Mouse (Mus musculus) heart, adult 9 months (tissue): ENCODE data around the gene Unc93b1.

Source experiments
- DNase-seq, 2 experiments: peaks; one replicate each; pipeline ENCODE4 v3.0.0; 2022; ENCODE audit warnings: low spot score in 2 of 2

Gene Unc93b1

GRCm38 (mm10) chr19:3935032-3935895, at the start of gene Unc93b1:
Unc93b1 (plus strand) TSS chr19:3935186.
- DNase-seq: peak; percentile 78 to 85

- no peak for DNase-seq
These were observed 45.9 kb upstream of the Unc93b1 start for GRCm38 (mm10) chr19:3889096-3889495.

DNA sequence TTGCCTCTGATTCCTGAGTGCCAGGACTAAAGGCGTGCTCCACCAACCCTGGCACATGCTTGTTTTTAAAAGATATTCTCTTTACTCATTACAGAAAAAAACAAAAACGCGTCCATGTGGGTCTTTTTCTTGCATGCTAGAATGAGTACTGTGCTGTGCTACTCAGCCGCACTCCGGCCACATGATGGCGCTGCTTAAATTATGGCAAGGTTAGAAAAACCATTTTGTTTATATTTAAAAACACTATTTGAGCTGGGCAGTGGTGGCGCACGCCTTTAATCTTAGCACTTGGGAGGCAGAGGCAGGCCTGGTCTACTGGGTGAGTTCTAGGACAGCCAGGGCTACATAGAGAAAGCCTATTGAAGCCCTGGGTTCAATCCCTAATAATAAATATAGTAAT, 44.8 kb upstream of the Unc93b1 start:
- no peak for DNase-seq

DNA sequence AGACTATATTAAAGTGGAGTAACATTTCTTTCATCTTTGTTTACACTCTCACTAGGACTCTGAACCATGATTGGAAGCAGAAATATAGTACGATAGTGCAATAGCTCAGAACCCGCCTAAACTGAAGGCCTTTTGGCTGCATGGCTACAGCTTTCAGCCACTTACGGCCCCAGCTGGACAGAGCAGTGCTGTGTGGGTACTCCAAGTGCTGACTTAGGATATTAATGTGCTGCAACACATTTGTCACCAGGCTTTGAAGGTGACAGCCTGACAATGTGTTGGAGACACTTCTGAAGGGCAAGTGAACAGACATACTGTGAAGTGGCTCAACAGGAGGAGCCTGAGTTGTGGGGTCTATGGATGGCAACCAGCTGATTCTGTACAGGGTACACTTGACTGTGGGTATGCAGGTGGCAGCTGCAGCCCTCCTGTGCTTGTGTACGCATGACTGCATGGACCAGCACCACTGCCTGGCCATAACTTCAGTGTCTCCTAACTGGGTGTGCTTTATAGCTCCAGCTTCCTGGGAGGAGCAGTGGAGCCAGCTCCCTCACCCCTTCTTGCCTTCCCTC, 41.4 kb upstream of the Unc93b1 start:
- DNase-seq: no peak

DNA sequence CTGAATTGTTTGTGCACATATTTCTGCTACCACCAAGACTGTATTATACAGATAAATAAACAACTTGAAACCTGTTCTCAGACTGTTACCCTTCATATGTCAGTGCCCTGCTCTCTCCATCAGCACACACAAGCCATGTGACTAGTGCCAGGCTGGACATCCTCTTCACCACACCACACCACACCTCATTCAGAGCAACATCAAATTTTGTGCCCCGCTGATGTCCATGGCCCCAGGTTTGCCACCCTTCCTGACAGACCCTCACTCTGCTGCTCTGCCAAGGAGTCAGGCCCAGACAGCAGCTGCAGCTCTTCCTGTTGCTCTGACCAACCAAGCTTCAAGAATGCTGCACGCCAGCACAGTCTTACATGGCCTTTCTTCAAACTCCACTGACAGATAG, 40.7 kb upstream of the Unc93b1 start:
- no peak for DNase-seq

GRCm38 (mm10) chr19:3895171-3895631, 39.8 kb upstream of the Unc93b1 start:
- DNase-seq: no peak

GRCm38 (mm10) chr19:3896208-3896607, 38.8 kb upstream of the Unc93b1 start:
- no peak for DNase-seq

GRCm38 (mm10) chr19:3897557-3897956, 37.4 kb upstream of the Unc93b1 start:
- no peak for DNase-seq

GRCm38 (mm10) chr19:3898952-3899351, 36.0 kb upstream of the Unc93b1 start:
- DNase-seq: no peak

- no peak for DNase-seq
These were observed 35.4 kb upstream of the Unc93b1 start for GRCm38 (mm10) chr19:3899618-3900017.

DNA sequence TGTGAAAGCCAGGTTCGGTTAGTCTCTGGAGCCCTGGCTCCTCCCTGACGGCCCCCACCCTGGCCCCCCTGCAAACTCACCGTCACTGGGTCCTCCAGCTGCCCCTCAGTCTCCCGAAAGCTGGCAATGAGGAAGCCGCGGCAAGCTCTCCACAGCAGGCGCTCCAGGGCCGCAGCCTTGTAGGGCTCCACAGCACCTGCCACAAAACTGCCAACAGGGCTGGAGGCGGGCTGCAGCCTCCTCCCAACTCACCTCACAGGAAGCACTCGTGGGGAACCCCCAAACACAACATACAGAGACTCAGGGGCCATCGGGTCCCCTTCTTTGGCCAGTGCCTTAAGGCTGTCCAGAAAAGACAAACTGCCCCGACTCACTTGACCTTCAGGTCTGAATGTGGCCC, 32.0 kb upstream of the Unc93b1 start:
- no peak for DNase-seq

- DNase-seq: no peak
These were observed 31.2 kb upstream of the Unc93b1 start for GRCm38 (mm10) chr19:3903648-3904362.

DNA sequence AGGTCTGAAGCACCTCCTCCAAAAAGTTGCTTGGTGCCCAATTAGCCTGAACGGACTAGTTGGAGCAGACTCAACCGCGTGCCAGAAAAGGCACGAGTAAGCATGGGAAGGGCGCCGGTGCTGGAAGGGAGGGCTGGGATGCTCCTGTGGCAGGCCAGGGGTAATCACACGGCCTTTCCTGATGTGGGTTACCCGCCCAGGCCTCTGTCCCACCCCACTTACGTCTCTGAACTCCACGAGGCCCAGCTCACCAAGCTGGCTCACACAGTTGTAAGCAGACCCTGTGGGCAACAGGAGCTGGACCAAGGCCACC, 30.7 kb upstream of the Unc93b1 start:
- no peak for DNase-seq

GRCm38 (mm10) chr19:3905261-3905969, 29.6 kb upstream of the Unc93b1 start:
- DNase-seq: peak; percentile 76 to 77

- no peak for DNase-seq
These were observed 28.7 kb upstream of the Unc93b1 start for GRCm38 (mm10) chr19:3906326-3906725.

DNA sequence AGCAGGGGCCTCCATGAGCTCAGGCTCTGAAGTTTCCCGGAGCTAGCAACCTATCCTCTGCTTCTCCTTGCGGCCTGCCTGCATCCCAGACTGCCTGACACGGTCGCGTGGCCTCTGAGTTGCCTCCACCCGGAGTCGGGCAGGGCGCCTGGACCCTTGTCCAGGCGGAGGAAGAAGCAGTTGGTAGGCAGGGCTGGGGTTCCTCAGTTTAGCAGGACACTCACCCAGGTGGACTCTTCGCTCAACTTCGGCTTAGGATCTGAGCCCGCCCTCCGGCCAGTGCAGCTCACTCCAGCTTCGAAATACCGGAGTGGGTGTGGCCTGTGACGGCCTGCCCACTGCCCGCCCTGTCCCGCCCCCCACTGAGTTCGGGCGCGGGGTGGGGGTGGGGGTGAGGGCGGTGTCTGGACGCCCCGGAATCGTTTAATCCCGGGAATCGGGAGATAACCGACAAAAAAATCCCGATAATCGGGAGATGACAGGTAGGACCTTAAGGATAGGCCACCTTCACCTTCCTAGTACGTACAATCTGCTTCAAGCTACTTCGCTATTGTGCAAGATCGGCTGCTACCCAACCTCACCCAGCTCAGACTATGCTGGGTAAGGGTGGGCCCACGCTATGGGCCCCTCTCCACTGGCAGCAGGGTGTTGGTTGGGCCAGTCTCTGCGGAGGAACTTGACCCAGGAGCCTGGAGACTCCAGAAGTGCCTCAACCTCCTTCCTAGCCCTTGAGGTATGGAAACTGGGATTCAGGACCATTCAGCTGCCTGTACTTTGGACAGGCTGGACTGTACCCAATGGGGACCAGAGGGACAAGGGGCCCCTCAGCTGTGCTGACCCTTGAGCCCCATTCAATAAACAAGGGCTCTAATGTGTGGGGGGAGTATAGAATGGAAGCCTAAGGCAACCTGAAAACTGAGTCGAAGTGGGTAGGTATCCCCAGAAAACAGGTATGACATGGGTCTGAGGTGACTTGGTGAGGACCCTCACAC, 27.9 kb upstream of the Unc93b1 start, which contains the start of gene Tcirg1:
TSS of gene Tcirg1 (minus strand) at position 339 of the 992 bp plus-strand sequence.
- DNase-seq: peak; percentile 87 to 88

- no peak for DNase-seq
These were observed 26.9 kb upstream of the Unc93b1 start for GRCm38 (mm10) chr19:3907876-3908660.

DNA sequence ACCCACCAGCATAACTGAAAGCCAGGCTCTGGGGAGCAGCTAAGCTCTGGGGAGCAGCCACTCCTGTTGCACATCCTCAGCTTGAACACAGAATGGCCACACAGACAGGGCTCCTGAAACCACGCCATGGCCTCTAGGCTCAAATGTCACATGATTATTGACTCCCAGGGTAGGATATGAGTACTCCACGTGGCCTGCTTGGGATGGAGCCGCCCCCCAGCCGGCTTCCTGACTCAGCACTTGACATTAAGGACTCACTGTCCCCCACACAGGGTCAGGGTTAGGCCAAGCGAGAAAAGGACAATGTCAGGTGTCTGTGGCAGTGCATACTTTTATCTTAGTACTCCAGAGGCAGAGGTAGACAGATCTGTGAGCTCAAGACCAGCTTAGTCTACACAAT, 24.8 kb upstream of the Unc93b1 start:
- DNase-seq: no peak

- peak; percentile 98 to 99 for DNase-seq
These were observed 22.4 kb upstream of the Unc93b1 start, which contains the start of gene Ndufs8 for GRCm38 (mm10) chr19:3912337-3913204. Ndufs8 (minus strand) TSS chr19:3912774.
